Mouse (Mus musculus): ENCODE measurements around the gene Best2. TPM values are rescaled to one million over a fixed set of nuclear protein-coding genes. Genes with fewer than 3 reads are reported as not detected.

Gene Best2
- polyA plus RNA-seq, 1 experiment from 2014 or later: 0.14 TPM

DNA sequence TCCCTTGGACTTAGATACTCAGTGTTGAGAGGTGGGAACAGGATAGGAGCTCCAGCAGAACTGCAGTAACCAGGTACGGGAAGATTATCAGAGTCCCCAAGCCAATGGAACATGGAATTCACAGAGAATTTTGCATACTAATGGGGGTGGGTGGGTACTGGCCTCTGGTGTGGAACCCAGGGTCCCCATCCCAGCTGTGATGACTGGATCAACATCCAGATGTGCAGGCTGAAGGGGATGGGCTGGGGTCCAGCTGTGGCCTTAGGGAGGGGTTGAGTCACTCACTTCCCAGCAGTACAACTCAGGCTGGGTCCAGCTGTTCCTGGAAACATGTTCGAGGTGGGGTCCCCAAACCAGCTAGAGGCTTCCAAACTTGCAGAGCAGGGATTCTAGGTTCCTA, 26.4 kb downstream of the Best2 start:
- WGBS: 64% methylated on average over 2 of the region's 2 CpGs
- ATAC-seq: no peak
- peaks cover 41% of the 10 kb centered on the region for H3K4me1 ChIP-seq (replicated peaks)
- H3K9ac ChIP-seq: no peak overlapping the region
- H3K9me3 ChIP-seq: no peaks in the 10 kb centered on the region
- no peaks in the 10 kb centered on the region for H3K36me3 ChIP-seq
- no peak overlapping the region for H3K27ac ChIP-seq
- H3K4me2 ChIP-seq (replicated peaks): no peak overlapping the region
- H3K4me3 ChIP-seq (replicated peaks): no peak overlapping the region
- H3K27me3 ChIP-seq (replicated peaks): no peaks in the 10 kb centered on the region

DNA sequence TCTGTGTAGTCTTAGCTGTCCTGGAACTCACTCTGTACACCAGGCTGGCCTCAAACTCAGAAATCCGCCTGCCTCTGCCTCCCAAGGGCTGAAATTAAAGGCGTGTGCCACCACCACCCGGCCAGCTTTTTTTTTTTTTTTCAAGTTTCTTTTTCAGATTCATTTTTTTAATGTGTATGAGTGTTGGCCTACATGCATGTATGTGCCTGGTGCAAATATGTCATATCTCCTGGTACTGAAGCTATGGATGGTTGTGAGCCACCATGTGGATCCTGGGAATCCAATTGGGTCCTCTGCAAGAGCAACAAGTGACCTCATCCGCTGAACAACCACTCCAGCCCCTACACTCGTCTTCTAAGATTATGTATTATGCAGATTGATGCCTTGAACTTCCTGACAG, 26.9 kb downstream of the Best2 start:
- 78% methylated on average over 5 of the region's 5 CpGs for WGBS
- Histone ChIP-seq H3K9ac (no peak overlapping the region), H3K27ac (peak overlapping the region; percentile 88; the same call in 1 of the 2 replicates), H3K4me1 (replicated peaks) (peaks cover 45% of the 10 kb centered on the region), H3K36me3 (no peaks in the 10 kb centered on the region), H3K4me2 (replicated peaks) (no peak overlapping the region), H3K9me3 (no peaks in the 10 kb centered on the region), H3K27me3 (replicated peaks) (no peaks in the 10 kb centered on the region), H3K4me3 (replicated peaks) (no peak overlapping the region)
- no peak for ATAC-seq

GRCm38 (mm10) chr8:84986379-84986945, 27.9 kb downstream of the Best2 start:
- peak overlapping the region; percentile 56 for H3K9ac ChIP-seq
- H3K4me2 ChIP-seq (replicated peaks): peak overlapping the region; percentile 99
- no peaks in the 10 kb centered on the region for H3K9me3 ChIP-seq
- WGBS: 32% methylated on average over 8 of the region's 8 CpGs
- H3K4me1 ChIP-seq (replicated peaks): peaks cover 54% of the 10 kb centered on the region
- H3K27me3 ChIP-seq (replicated peaks): no peaks in the 10 kb centered on the region
- no peak for ATAC-seq
- H3K27ac ChIP-seq: peak overlapping the region; percentile 88
- H3K4me3 ChIP-seq (replicated peaks): peak overlapping the region; percentile 51
- H3K36me3 ChIP-seq: no peaks in the 10 kb centered on the region

- peaks cover 54% of the 10 kb centered on the region for H3K4me1 ChIP-seq (replicated peaks)
- H3K36me3 ChIP-seq: no peaks in the 10 kb centered on the region
- H3K4me3 ChIP-seq (replicated peaks): peak overlapping the region; percentile 51
- peak; percentile 50 for ATAC-seq
- H3K27ac ChIP-seq: peak overlapping the region; percentile 88
- H3K4me2 ChIP-seq (replicated peaks): peak overlapping the region; percentile 99
- peak overlapping the region; percentile 56 for H3K9ac ChIP-seq
- no peaks in the 10 kb centered on the region for H3K27me3 ChIP-seq (replicated peaks)
- under 1% methylated on average over 53 of the region's 53 CpGs for WGBS
- no peaks in the 10 kb centered on the region for H3K9me3 ChIP-seq
Measured at GRCm38 (mm10) chr8:84985684-84986378, 28.5 kb downstream of the Best2 start.

DNA sequence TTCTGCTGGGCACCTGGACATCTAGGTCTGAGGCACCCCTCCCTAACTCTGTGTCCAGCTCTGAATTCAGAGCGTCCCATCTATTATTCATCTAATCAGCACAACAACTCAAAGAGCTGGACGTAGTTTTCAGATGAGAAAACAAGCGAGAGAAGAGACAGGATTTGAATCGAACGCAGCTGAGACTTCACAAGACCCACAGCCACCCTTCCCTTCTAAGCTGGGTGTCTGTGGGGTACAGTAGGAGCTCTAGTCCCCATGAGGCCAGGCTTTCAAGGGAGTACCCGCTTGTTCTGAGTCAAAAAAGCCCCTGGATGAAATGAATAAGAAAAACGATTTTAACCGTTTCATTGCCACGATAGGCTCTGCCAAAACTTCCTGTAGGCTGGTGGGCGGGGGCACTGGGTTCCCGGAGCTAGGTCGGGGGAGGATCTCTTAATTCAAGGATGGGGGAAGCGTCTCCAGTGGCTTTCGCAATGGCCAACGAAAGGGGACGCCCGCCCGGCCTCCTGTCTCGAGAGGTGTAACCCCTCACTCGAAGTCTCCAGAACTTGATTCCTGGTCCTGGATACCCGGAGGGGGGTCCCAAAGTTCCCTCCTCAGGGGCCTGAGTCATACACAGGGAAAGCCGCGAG, 29.2 kb downstream of the Best2 start:
- peak overlapping the region; percentile 99 for H3K4me2 ChIP-seq (replicated peaks)
- ATAC-seq: no peak
- H3K9ac ChIP-seq: peak overlapping the region; percentile 56
- H3K4me3 ChIP-seq (replicated peaks): peak overlapping the region; percentile 51
- no peaks in the 10 kb centered on the region for H3K9me3 ChIP-seq
- no peaks in the 10 kb centered on the region for H3K27me3 ChIP-seq (replicated peaks)
- peak overlapping the region; percentile 88 for H3K27ac ChIP-seq
- WGBS: under 1% methylated on average over 23 of the region's 23 CpGs
- peaks cover 59% of the 10 kb centered on the region for H3K4me1 ChIP-seq (replicated peaks)
- no peaks in the 10 kb centered on the region for H3K36me3 ChIP-seq

- no peak for ATAC-seq
- H3K4me1 ChIP-seq (replicated peaks): peaks cover 66% of the 10 kb centered on the region
- WGBS: 4% methylated on average over 16 of the region's 16 CpGs
Measured at GRCm38 (mm10) chr8:84984294-84985048, 29.9 kb downstream of the Best2 start.

GRCm38 (mm10) chr8:84982499-84983011, 31.8 kb downstream of the Best2 start:
- Histone ChIP-seq H3K9me3 (no peaks in the 10 kb centered on the region), H3K27me3 (replicated peaks) (no peaks in the 10 kb centered on the region), H3K4me1 (replicated peaks) (peaks cover 76% of the 10 kb centered on the region), H3K27ac (0 out of 2 replicates have a peak overlapping the region, but pooled peaks have one; percentile 90), H3K36me3 (no peaks in the 10 kb centered on the region), H3K4me2 (replicated peaks) (0 out of 2 replicates have a peak overlapping the region, but pooled peaks have one; percentile 9), H3K9ac (no peak overlapping the region), H3K4me3 (replicated peaks) (no peak overlapping the region)
- no peak for ATAC-seq
- 71% methylated on average over 3 of the region's 3 CpGs for WGBS

More at GRCm38 (mm10) chr8:84984294-84985048, 29.9 kb downstream of the Best2 start:
- peak overlapping the region; percentile 56 for H3K9ac ChIP-seq
- peak overlapping the region; percentile 88 for H3K27ac ChIP-seq
- H3K4me2 ChIP-seq (replicated peaks): peak overlapping the region; percentile 99
- no peaks in the 10 kb centered on the region for H3K27me3 ChIP-seq (replicated peaks)
- no peaks in the 10 kb centered on the region for H3K36me3 ChIP-seq
- no peaks in the 10 kb centered on the region for H3K9me3 ChIP-seq
- H3K4me3 ChIP-seq (replicated peaks): peak overlapping the region; percentile 51

DNA sequence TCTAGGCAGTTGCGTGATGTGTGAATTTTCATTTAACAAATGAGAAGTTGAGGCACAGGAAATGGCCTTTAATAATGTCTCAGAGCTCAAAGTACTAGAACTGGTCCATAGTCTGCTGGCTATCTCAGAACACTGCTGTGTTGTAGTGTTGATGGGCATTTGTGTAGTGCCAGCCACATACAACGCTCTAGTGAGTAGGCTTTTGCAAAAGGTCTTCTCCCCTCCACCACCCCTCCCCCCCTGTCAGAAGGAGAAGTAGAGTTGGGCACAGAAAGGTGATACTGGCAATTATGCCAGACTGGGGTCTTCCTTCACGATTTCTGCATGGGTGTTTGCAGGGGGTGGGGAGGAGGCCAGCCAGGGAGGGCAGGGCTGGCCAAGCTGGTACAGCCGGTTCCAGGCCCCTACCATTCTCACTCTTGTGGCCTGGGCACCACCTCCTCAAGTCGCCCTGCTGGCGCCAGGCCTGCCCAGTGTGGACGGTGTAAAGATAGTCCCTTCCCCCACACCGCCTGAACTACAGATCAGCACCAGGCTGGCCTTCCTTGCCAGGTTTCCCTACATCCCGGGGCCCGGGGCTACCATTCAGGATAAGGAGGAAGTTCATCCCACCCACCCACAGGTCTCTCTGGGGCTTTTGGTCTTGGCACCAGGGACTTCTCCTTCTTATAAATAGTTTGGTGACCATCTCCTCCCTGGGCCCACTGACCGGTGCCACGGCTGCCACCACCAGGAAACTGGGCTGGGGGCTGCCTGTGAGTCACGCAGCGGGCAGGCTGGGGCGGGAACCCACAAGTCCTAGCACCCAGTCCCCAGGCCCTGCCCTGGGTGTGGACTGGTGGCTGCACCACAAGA, 32.5 kb downstream of the Best2 start:
- no peaks in the 10 kb centered on the region for H3K9me3 ChIP-seq
- H3K9ac ChIP-seq: 0 out of 2 replicates have a peak overlapping the region, but pooled peaks have one; percentile 11
- no peak overlapping the region for H3K4me3 ChIP-seq (replicated peaks)
- no peak for ATAC-seq
- H3K4me1 ChIP-seq (replicated peaks): peaks cover 82% of the 10 kb centered on the region
- H3K27me3 ChIP-seq (replicated peaks): no peaks in the 10 kb centered on the region
- no peaks in the 10 kb centered on the region for H3K36me3 ChIP-seq
- H3K4me2 ChIP-seq (replicated peaks): 0 out of 2 replicates have a peak overlapping the region, but pooled peaks have one; percentile 9
- 76% methylated on average over 15 of the region's 15 CpGs for WGBS
- peak overlapping the region; percentile 90 for H3K27ac ChIP-seq

DNA sequence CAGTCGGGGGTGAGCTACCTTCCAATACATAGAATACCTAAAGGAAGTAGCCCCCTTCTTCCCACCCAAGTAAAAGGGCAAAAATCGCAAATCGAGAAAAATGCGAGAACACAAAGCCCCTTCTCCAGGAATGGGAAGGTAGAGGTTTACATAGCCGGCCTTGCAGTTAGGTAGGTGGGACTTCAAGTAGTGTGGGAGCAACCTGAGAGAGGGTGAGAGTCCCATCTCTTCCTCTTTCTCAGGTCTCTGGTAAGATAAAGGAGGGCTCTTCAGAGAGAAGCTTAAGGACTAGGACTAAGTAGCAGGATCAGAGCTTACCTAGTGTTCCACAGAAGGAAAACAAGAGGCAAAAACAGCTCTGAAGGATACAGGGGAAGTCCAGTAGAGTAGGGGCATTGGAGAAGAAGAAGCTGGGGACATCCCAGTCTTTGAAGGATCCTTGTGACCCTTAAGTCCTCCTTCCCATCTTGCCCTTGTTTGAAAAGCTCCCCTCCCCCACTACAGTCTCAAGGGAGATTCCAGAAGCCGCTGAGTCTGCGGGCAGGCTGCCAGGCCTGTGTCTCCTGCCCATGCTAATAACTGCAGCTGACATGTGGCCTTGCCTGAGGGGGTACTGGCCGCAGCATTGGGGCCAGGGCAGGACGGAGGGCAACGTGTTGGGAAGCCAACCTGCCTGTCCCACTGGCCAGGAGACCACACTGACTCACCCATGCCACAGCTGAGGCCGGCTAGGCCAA, 33.5 kb downstream of the Best2 start:
- no peaks in the 10 kb centered on the region for H3K27me3 ChIP-seq (replicated peaks)
- WGBS: 25% methylated on average over 11 of the region's 11 CpGs
- H3K36me3 ChIP-seq: no peaks in the 10 kb centered on the region
- no peak for ATAC-seq
- H3K4me3 ChIP-seq (replicated peaks): peak overlapping the region; percentile 37; the same call in 1 of the 2 replicates
- H3K9me3 ChIP-seq: no peaks in the 10 kb centered on the region
- H3K27ac ChIP-seq: peak overlapping the region; percentile 90
- peak overlapping the region; percentile 89 for H3K4me2 ChIP-seq (replicated peaks)
- H3K9ac ChIP-seq: 0 out of 2 replicates have a peak overlapping the region, but pooled peaks have one; percentile 18
- peaks cover 79% of the 10 kb centered on the region for H3K4me1 ChIP-seq (replicated peaks)

GRCm38 (mm10) chr8:84979599-84980421, 34.5 kb downstream of the Best2 start:
- Histone ChIP-seq H3K27me3 (replicated peaks) (no peaks in the 10 kb centered on the region), H3K4me2 (replicated peaks) (peak overlapping the region; percentile 89), H3K36me3 (no peaks in the 10 kb centered on the region), H3K4me1 (replicated peaks) (peaks cover 71% of the 10 kb centered on the region), H3K9ac (peak overlapping the region; percentile 43), H3K4me3 (replicated peaks) (peak overlapping the region; percentile 37), H3K27ac (peak overlapping the region; percentile 90), H3K9me3 (no peaks in the 10 kb centered on the region)
- ATAC-seq: peak; percentile 52
- WGBS: 3% methylated on average over 42 of the region's 42 CpGs

Measured in intestine, embryonic 15.5 days (tissue).